Mouse (Mus musculus) forebrain, embryonic 12.5 days (tissue): ENCODE measurements around the gene 1700029I15Rik. TPM values are rescaled to one million over a fixed set of nuclear protein-coding genes. Genes with fewer than 3 reads are reported as not detected.

Experiments
- ATAC-seq: fragments of 200-750 bp; cut with Nextera tagmentation; 2 replicates; pipeline ENCODE4 v1.8.0; 2017; ENCODE audit warnings: moderate TSS enrichment; ENCODE audit not compliant: low FRiP score
- H3K27ac ChIP-seq: fragments of 300-500 bp; sonication (generic); 2 replicates; pipeline ENCODE4 v1.5.1; 2016; ENCODE audit warnings: mild to moderate bottlenecking
- H3K27me3 ChIP-seq: fragments of 300-500 bp; sonication (generic); 2 replicates; pipeline ENCODE4 v1.6.1; 2016; ENCODE audit warnings: mild to moderate bottlenecking
- H3K36me3 ChIP-seq: fragments of 300-500 bp; sonication (generic); replicated peaks from 2 replicates; pipeline ENCODE4 v1.6.1; 2016; ENCODE audit warnings: mild to moderate bottlenecking
- H3K4me1 ChIP-seq: fragments of 300-500 bp; sonication (generic); 2 replicates; pipeline ENCODE4 v1.6.1; 2016
- H3K4me2 ChIP-seq: fragments of 300-500 bp; sonication (generic); 2 replicates; pipeline ENCODE4 v1.6.1; 2016; ENCODE audit warnings: mild to moderate bottlenecking, moderate library complexity
- H3K4me3 ChIP-seq: fragments of 300-500 bp; sonication (generic); replicated peaks from 2 replicates; pipeline ENCODE4 v1.5.1; 2016; ENCODE audit warnings: mild to moderate bottlenecking
- H3K9ac ChIP-seq: fragments of 300-500 bp; sonication (generic); 2 replicates; pipeline ENCODE4 v1.6.1; 2016; ENCODE audit warnings: mild to moderate bottlenecking
- H3K9me3 ChIP-seq: fragments of 300-500 bp; sonication (generic); 2 replicates; pipeline ENCODE4 v1.6.1; 2016
- WGBS: fragments of 180-500 bp; shearing (Covaris S2); methylation state at CpG from one replicate; pipeline ENCODE4 v1.1.7; 2016; 5-methylcytosine and 5-hydroxymethylcytosine counted together
- polyA plus RNA-seq: library from polyadenylated mRNA; unstranded; fragments of >200 nt; fragmentation: Nextera tagmentation; extraction: Ambion mirVana; gene quantifications from 2 replicates; pipeline ENCODE4 v1.2.1, GENCODE M21; 2016

1700029I15Rik gene
- polyA plus RNA-seq, 1 experiment from 2014 or later, result 5.6 TPM

DNA sequence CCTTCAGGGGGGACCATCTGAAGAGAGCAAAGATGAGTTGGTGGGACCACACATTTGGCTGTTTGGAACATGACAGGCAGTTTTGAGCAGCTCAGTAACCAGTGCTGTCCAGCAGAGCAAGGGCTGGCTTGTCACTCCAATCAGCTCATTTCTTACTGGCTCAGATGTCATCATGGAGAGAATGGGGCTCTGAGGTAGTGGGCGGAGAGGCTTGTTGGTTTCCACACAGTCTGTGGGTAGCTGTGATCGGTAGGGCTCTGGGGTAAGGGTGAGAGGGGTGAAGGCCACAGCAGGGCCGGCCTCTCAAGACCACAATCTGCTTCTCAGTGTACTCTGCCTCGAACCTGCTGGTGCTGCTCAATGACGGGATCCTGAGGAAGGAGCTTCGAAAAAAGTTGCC lies 6.0 kb upstream of the 1700029I15Rik start:
- H3K9me3 ChIP-seq, result no peaks in the 10 kb centered on the region
- H3K4me1 ChIP-seq, result peaks cover 44% of the 10 kb centered on the region
- H3K27me3 ChIP-seq, result peaks cover 10% of the 10 kb centered on the region
- H3K36me3 ChIP-seq, result peaks cover 37% of the 10 kb centered on the region
- H3K27ac ChIP-seq, result no peak overlapping the region
- 86% methylated on average over 6 of the region's 6 CpGs for WGBS
- ATAC-seq, result no peak
- H3K4me2 ChIP-seq, result peak overlapping the region; percentile 94
- H3K4me3 ChIP-seq, result peak overlapping the region; percentile 72
- H3K9ac ChIP-seq, result peak overlapping the region; percentile 74

DNA sequence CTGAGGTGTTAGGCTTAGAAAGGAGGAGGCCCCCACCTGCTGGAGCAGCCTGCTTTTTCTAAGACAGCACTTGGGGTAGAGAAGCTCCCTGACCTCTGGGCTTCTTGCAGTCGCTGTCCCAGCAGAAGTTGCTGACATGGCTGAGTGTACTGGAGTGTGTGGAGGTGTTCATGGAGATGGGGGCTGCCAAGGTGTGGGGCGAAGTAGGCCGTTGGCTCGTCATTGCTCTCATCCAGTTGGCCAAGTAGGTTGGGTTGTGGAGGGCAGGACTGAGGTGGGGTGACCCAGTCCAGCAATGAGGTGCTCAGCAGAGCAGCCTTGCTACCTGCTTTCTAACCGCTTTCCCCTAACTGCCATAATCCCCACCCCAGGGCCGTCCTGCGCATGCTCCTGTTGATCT lies 5.0 kb upstream of the 1700029I15Rik start:
- H3K27me3 ChIP-seq, result 0 out of 2 replicates have a peak, but pooled peaks cover 1% of the 10 kb centered on the region
- no peak overlapping the region for H3K27ac ChIP-seq
- peaks cover 34% of the 10 kb centered on the region for H3K4me1 ChIP-seq
- H3K36me3 ChIP-seq, result peaks cover 47% of the 10 kb centered on the region
- no peak overlapping the region for H3K4me3 ChIP-seq
- H3K9ac ChIP-seq, result no peak overlapping the region
- WGBS, result 93% methylated on average over 7 of the region's 7 CpGs
- no peaks in the 10 kb centered on the region for H3K9me3 ChIP-seq
- no peak overlapping the region for H3K4me2 ChIP-seq
- ATAC-seq, result no peak

DNA sequence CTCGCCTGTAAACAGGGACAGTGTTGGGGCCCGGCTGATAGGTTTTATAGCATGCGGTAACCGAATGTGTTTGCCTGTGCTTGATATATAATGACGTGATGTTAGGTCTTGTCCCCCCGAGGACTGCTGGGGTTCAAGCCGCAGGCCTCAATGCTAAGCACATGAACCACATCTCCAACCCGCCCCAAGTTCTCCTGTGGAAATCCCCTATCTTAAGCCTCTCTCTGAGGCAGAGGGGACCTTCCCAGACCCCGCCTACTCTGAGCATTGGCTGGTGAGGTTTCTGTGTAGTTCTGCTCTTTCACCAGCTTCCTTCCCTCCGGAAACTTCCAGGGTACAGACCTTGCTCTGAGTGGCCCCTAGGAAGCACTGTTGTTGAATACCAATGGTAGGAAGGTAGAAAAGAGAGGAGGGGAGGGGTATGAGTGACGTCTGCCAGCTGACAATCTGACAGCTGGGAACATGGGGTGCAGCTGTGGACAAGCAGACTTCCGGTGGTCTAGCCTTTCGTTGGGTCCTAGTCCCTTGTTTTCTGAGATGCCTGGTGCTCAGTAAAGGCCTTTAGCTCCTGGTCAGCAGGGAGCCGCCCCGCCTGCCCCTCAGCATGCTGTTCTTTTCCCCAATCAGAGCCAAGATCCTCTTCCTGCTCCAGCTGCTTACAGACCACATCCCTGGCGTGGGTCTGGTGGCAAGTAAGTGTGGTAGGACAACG lies 2.4 kb upstream of the 1700029I15Rik start:
- Histone ChIP-seq H3K9ac (no peak overlapping the region), H3K27me3 (no peaks in the 10 kb centered on the region), H3K4me2 (no peak overlapping the region), H3K4me3 (no peak overlapping the region), H3K4me1 (peaks cover 12% of the 10 kb centered on the region), H3K27ac (no peak overlapping the region), H3K9me3 (no peaks in the 10 kb centered on the region), H3K36me3 (peaks cover 74% of the 10 kb centered on the region)
- no peak for ATAC-seq
- 85% methylated on average over 17 of the region's 17 CpGs for WGBS

DNA sequence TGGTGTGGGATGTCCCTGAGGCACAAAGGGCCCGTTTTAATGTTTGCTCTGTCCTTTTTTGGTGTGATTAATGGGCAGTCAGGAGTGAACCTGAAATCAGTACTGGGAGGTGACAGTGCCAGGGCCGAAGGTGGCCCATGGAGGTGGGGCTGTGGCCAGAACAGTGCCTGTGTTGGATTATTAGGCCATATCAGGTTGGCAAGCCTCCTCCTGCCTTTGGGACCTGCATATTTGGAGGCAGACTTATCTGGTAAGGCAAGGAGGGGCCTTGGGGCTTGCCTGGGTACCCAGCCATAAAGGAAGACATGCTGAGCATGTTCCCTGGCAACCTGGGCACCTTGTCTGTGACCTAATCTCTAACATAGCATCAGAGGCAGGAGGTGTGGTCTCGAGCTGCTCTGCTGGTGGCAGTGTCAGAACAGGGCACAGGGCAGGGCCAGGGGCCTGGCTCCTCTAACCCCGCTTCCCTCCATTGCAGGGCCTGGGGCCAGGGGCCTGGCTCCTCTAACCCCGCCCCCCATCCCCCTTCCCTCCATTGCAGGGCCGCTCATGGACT lies 1.8 kb upstream of the 1700029I15Rik start:
- no peaks in the 10 kb centered on the region for H3K9me3 ChIP-seq
- no peak overlapping the region for H3K27ac ChIP-seq
- 84% methylated on average over 6 of the region's 6 CpGs for WGBS
- H3K4me1 ChIP-seq, result peaks cover 10% of the 10 kb centered on the region
- no peaks in the 10 kb centered on the region for H3K27me3 ChIP-seq
- H3K9ac ChIP-seq, result no peak overlapping the region
- no peak overlapping the region for H3K4me2 ChIP-seq
- no peak for ATAC-seq
- no peak overlapping the region for H3K4me3 ChIP-seq
- peaks cover 80% of the 10 kb centered on the region for H3K36me3 ChIP-seq

DNA sequence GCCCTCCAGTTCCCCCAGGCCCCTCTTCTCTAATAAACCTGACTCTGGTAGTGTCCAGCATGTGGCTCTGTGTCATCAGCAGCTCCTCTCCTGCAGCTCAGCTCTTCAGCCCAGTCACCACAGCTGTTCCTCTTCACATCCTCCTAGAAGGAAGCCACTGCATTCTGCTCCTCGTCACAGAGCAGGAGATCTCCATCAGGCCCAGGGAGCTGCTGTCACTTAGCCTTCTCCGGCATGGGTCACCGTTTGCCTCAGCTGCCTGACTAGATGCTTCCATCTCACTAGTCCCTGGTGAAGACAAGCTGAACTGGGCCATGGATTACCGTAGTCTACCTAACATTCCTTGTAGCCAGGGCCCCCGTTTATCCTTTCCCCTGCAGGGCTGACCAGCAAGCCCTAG lies 1.2 kb upstream of the 1700029I15Rik start:
- Histone ChIP-seq H3K4me3 (no peak overlapping the region), H3K27me3 (no peaks in the 10 kb centered on the region), H3K4me2 (no peak overlapping the region), H3K36me3 (peaks cover 86% of the 10 kb centered on the region), H3K27ac (no peak overlapping the region), H3K9me3 (no peaks in the 10 kb centered on the region), H3K9ac (no peak overlapping the region), H3K4me1 (peaks cover 5% of the 10 kb centered on the region)
- 90% methylated on average over 5 of the region's 5 CpGs for WGBS
- no peak for ATAC-seq

DNA sequence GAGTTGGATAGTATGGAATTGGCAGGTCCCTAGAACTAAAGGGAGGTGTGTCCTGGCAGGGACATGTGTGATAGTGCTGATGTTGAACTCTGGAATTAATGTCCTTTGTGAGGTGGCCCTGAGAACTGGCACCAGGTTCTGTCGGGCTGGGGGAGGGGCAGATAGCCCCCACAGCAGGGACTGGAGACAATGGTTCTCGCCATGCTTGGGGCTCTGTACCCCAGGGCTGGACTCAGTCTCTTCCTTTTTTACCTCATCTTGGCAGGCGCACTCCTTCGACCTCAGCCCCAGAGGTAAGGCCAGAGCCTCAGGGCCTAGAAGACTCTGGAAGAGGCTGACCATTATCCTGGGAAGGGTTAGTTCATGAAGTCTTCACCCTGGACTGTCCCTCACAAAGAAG lies 421 bp downstream of the 1700029I15Rik start:
- ATAC-seq, result no peak
- Histone ChIP-seq H3K4me3 (no peak overlapping the region), H3K27ac (no peak overlapping the region), H3K4me1 (peaks cover 5% of the 10 kb centered on the region), H3K4me2 (no peak overlapping the region), H3K36me3 (peaks cover 99% of the 10 kb centered on the region), H3K27me3 (no peaks in the 10 kb centered on the region), H3K9ac (no peak overlapping the region), H3K9me3 (no peaks in the 10 kb centered on the region)
- WGBS, result 85% methylated on average over 4 of the region's 4 CpGs

DNA sequence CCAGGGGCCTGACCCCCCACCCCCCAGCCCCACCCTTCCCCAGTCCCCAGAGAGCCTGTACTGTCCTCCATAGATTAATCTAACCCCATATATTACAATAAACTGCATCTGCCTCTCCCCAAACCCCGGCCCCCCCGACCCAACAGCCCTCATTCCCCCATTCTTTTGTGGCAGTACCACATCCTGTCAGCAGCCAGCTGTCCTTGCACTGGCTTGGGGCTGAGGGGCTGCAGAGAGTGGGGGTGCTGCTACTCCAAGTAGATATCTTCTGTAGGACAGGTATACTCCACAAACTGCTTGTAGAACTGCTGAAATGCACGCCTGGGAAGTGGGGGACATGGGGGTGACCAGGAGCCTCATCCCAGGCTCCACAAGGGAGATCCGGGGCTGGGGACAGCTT lies 1.8 kb downstream of the 1700029I15Rik start:
- H3K27ac ChIP-seq, result no peak overlapping the region
- no peak for ATAC-seq
- H3K9me3 ChIP-seq, result no peaks in the 10 kb centered on the region
- no peak overlapping the region for H3K4me3 ChIP-seq
- WGBS, result 78% methylated on average over 4 of the region's 4 CpGs
- H3K4me1 ChIP-seq, result peaks cover 16% of the 10 kb centered on the region
- no peak overlapping the region for H3K4me2 ChIP-seq
- no peaks in the 10 kb centered on the region for H3K27me3 ChIP-seq
- H3K9ac ChIP-seq, result no peak overlapping the region
- H3K36me3 ChIP-seq, result peaks cover 88% of the 10 kb centered on the region

DNA sequence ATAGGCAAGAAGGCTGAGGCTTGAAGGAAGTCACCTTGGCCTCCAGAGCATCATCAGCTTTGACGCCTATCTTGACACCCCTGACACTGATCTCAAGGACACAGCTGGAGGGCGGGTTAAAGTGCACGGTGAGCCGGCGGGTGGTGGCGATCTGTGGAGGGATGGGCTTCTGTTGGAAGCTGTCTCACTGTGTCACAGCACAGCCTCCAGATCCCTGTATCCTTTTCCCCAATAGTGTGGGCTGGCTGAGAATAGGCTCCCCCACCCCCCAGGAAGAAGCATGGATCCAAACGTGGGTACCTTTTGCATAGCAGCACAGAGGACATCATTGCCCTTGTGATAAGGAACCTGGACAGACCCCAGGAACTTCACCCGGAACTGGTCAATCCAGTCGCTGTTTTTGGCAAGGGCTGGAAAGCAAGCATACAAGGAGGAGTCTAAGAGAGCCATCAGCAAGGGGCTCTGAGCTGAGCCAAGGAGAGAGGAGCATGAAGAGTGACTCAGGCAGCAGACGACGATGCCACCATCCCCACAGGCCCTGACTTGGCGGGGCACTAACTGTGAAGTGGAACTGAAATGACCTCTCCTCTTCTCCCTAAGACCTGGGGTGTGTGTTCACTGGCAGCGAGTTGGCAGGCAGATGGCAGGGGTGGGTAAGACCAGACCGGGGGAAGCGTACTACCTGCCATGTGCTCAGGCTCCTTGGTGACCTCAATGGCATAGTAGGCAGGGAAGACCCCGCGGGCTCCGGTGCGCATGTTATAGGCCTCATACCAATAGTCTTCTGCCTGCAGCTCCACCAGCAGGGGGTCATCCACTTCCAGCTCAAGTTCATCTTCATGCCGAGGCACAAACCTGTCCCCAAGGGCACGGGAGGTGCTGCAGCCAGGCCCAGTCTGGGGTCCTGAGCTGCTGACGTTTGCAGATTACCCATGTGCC lies 3.0 kb downstream of the 1700029I15Rik start:
- H3K36me3 ChIP-seq, result peaks cover 75% of the 10 kb centered on the region
- no peaks in the 10 kb centered on the region for H3K9me3 ChIP-seq
- no peak overlapping the region for H3K4me2 ChIP-seq
- no peak overlapping the region for H3K27ac ChIP-seq
- H3K4me1 ChIP-seq, result peaks cover 25% of the 10 kb centered on the region
- no peak overlapping the region for H3K9ac ChIP-seq
- ATAC-seq, result no peak
- no peak overlapping the region for H3K4me3 ChIP-seq
- 88% methylated on average over 22 of the region's 22 CpGs for WGBS
- H3K27me3 ChIP-seq, result no peaks in the 10 kb centered on the region

DNA sequence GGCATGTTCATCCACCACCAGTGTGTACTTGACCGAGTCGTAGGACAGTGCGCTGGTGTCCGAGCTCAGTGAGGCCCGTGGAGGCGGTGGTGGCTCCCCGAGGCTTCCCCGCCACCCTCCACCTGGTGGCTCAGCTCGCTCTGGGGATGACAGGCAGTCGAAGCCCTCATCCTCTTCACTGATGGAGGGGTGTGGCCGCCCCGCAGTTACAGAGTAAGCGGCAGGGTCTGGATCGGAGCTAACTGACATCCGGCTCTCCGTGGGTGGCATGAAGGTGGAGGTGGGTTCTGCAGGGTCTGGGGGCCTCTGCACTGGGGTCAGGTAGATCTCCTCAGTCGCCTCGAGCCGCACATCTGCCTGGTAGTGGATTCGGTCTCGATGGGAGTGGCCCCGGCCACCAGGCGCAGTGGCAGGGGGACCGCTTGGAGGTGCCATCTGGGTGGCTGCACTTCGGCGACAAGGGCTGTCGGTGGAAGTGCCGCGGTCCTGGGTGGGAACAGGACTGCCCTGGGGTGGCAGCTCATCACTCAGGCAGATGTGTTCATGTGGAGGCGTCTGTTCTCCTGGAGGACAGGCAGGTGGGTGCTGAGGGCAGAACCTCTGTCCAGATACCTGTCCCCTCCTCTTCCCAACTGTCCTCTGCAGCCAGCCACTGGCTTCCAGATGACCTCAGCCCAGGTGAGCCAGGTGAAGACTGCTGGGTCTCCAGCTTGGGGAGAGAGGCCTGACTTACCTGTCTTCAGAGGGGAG lies 4.7 kb downstream of the 1700029I15Rik start:
- H3K4me1 ChIP-seq, result peaks cover 41% of the 10 kb centered on the region
- H3K9me3 ChIP-seq, result no peaks in the 10 kb centered on the region
- H3K4me3 ChIP-seq, result no peak overlapping the region
- 90% methylated on average over 30 of the region's 30 CpGs for WGBS
- no peak overlapping the region; the same call in 1 of the 2 replicates for H3K4me2 ChIP-seq
- no peak overlapping the region for H3K9ac ChIP-seq
- no peak for ATAC-seq
- H3K27me3 ChIP-seq, result no peaks in the 10 kb centered on the region
- no peak overlapping the region for H3K27ac ChIP-seq
- peaks cover 59% of the 10 kb centered on the region for H3K36me3 ChIP-seq

DNA sequence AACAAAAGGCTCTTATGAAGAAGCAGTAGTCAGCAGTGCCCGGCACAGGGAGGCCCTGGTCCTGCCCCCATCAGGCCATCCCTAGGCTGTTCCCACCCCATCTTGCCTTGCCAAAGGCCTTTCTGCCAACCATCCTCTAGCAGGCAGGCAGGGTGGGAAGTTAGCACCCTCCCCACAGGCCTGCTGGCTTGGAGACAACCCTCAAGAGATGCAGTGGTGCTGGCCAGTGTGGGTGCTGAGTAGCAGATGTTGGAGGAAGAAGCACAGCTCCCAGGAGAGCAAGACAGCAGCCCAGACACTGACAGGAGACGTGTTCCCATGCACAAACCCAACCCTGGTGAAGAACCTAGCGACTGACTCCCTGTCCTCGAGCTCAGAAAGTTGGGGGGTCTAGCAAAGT lies 5.3 kb downstream of the 1700029I15Rik start:
- no peak for ATAC-seq
- H3K9me3 ChIP-seq, result no peaks in the 10 kb centered on the region
- H3K9ac ChIP-seq, result peak overlapping the region; percentile 87
- peak overlapping the region; percentile 89 for H3K4me2 ChIP-seq
- no peaks in the 10 kb centered on the region for H3K27me3 ChIP-seq
- H3K27ac ChIP-seq, result no peak overlapping the region
- H3K4me1 ChIP-seq, result peaks cover 48% of the 10 kb centered on the region
- WGBS, result 74% methylated on average over 4 of the region's 4 CpGs
- peaks cover 52% of the 10 kb centered on the region for H3K36me3 ChIP-seq
- H3K4me3 ChIP-seq, result peak overlapping the region; percentile 79

DNA sequence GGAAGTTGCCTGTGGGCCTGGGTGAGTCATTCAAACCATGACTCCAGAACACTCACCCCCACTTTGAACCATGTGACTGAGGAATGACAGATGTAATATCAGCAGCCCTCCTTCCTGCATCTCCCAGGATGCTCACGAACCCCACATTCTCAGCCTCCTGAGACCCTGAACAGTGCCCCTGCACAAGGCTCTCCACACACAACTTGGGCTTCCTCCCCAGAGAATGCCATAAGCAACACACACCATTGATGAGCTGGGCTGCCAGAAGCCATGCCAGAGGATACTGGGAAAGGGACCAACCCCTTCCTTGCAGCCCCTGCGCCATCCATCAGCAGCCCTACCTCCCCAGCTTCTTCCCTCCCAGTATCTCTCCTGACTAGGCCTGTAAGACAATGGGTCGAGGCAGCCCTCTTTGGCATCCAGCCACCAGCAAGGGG lies 5.8 kb downstream of the 1700029I15Rik start:
- Histone ChIP-seq H3K36me3 (peaks cover 48% of the 10 kb centered on the region), H3K9me3 (no peaks in the 10 kb centered on the region), H3K4me1 (peaks cover 52% of the 10 kb centered on the region), H3K27ac (peak overlapping the region; percentile 85), H3K4me3 (peak overlapping the region; percentile 79), H3K4me2 (peak overlapping the region; percentile 89), H3K9ac (peak overlapping the region; percentile 87), H3K27me3 (0 out of 2 replicates have a peak, but pooled peaks cover 2% of the 10 kb centered on the region)
- 41% methylated on average over 3 of the region's 3 CpGs for WGBS
- ATAC-seq, result no peak
